Mouse (Mus musculus) thymus, postnatal 10 days (tissue): ENCODE measurements around the gene Eya3.
"Not testable (repeated sequence)": the region's sequence is repeated elsewhere in the genome, so short reads cannot be mapped to it uniquely, and the experiment has no call there.

ENCODE experiments used
- DNase-seq, 2 experiments: peaks; one replicate each; pipeline ENCODE4 v3.0.0; 2021; ENCODE audit warnings: low spot score in 2 of 2

The Eya3 gene

GRCm38 (mm10) chr4:132638461-132639190 lies at the start of gene Eya3:
Gene Eya3 (plus strand): TSS chr4:132638987.
- DNase-seq, result peak; percentile 90 to 91

GRCm38 (mm10) chr4:132590642-132591041 lies 48.1 kb upstream of the Eya3 start:
- DNase-seq, result no peak

GRCm38 (mm10) chr4:132592958-132593357 lies 45.8 kb upstream of the Eya3 start:
- DNase-seq, result no peak

GRCm38 (mm10) chr4:132594191-132594590 lies 44.6 kb upstream of the Eya3 start:
- DNase-seq, result no peak

DNA sequence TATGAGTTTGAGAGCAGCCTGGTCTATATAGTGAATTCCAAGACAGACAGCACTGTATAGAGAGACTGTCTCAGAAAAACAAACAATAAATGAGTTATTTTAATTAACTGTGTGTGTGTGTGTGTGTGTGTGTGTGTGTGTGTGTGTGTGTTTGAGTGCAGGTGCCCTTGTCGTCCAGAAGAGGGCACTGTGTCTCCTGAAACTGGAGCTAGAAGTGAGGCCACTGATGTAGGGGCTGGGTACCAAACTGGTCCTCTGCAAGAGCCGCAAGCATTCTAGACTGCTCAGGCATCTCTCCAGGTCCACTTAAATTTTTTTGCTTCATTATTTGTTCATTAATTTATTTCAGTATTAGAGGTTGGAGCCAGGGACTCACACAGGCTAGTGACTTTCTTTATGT lies 39.9 kb upstream of the Eya3 start:
- no peak for DNase-seq

DNA sequence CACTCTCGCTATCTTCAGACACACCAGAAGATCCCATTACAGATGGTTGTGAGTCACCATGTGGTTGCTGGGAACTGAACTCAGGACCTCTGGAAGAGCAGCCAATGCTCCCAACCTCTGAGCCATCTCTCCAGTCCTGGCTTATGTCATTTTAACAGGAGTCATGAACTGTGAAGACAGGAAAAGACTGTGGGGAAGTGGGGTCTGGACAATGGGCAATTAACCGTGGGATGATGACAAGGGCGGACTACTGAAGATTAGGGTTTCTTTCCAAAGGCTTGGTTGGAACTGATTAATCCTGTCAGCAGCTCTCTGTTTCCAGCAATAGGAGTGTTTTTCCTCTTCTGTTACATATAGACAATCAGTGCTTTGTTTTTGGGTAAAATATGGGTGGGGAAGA lies 39.0 kb upstream of the Eya3 start:
- no peak for DNase-seq

GRCm38 (mm10) chr4:132600465-132600864 lies 38.3 kb upstream of the Eya3 start:
- DNase-seq, result no peak

DNA sequence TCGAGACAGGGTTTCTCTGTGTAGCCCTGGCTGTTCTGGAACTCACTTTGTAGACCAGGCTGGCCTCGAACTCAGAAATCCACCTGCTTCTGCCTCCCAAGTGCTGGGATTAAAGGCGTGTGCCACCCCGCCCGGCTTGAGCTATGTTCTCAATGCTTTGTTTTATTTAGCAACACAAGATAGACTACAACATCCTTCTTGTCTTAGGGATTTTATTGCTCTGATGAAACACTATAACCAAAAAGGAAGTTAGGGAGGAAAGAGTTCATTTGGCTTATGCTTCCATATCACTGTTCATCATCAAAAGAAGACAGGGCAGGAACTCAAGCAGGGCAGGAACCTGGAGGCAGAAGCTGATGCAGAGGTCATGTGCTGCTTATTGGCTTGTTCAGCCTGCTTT lies 37.5 kb upstream of the Eya3 start:
- not testable (repeated sequence) for DNase-seq

DNA sequence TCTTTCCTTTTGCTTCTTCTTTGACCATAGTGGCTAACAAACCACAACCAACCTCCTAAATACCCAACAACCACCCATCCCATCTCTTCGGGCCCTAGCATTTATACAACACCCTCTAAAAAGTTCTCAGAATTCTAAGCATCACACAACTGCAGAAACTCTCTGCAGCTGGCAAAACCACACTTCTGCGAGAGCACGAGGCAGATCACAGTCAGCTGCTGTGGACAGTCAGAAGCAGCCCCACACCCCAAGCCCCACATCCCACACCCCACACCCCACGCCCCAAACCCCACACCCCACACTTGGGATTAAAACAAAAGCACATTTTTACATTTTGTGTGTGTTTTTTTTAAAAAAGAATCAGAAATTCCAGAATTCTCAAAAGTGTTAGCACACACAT lies 35.3 kb upstream of the Eya3 start:
- DNase-seq, result no peak

- no peak for DNase-seq
These were observed 33.0 kb upstream of the Eya3 start for GRCm38 (mm10) chr4:132605816-132606215.

DNA sequence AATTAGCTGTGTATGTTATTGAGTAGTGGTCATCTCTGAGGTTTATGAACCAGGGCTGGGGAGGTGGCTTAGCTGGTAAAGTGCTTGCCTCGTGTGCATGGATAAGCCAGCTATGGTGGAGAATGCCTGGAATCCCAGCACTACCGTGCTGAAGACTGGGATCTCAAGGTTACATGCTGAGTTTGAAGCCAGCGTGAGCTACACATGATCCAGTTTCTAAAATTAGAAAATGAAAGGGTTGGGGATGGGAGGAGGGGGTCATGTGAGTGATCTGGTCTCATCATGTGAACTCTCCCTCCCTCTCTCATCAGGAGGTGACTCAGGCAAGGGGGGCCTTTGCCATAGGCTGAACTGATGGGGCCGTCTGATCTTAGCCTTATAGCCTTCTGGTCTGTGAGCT lies 30.6 kb upstream of the Eya3 start:
- DNase-seq, result no peak

DNA sequence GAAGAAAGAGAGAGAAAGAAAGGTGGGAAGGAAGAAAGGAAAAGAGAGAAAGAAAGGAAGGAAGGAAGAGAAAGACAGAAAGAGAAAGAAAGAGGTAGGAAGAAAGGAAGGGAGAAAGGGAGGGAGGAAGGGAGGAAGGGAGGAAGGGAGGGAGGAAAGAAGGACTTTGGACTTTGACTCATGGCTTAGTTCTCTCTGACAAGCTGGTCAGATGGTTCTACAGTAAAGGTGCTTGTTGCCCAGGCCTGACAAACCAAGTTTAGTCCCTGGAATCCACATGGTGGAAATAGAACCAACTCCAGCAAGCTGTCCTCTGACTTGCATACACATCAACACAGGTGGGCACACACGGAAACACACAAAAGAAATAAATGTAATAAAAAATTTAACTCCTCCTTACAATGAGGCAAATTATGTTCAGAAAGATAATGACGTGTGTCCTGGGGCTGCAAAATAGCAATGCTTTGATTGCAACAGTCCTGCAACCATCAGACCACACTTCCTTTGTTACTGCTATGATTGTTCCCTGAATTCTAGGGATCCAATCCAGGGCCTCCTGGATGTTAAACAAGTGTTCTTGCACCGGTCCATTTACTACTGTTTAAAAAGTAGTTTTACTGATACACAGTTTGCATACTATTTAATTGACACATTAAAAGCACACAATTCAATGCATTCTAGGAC lies 28.3 kb upstream of the Eya3 start:
- no peak for DNase-seq

DNA sequence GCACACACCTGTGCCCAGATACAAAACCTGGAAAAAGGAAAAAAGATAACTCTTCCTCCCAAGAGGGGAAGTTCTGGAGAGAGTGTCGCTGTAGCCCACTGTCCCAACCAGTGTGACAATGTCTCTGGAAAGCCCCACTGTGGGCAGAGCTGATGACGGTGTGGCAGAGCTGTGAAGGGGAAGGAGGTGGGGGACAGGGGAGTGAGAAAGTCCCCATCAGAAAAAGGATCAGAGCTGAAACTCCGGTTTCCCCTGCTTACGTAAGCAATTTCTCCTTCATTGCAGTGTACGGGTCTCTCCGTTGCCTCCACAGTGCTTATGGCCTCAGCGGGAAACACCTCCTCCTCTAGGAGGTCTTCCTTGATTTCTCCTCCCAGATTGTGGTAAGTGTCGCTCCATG lies 27.5 kb upstream of the Eya3 start:
- no peak for DNase-seq

GRCm38 (mm10) chr4:132617873-132618272 lies 20.9 kb upstream of the Eya3 start:
- DNase-seq, result no peak

- no peak for DNase-seq
These were observed 19.9 kb upstream of the Eya3 start for GRCm38 (mm10) chr4:132618850-132619375.

DNA sequence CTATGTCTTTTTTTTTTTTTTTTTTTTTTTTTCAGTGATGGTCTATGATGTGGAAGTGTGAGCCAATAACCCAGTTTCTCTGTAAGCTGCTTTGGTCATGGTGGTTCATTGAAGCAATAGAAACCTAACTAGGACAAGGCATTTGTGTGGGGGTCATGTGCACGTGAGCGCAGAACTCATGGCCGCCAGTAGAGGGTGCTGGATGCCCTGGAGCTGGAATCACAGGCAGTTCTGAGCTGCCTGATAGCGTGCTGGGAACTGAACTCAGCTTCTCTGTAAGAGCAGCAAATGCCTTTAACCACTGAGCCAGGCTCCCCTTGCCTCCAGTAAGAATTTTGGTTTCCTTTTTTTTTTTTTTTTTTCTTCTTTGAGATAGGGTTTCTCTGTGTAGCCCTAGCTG lies 18.7 kb upstream of the Eya3 start:
- DNase-seq, result no peak

DNA sequence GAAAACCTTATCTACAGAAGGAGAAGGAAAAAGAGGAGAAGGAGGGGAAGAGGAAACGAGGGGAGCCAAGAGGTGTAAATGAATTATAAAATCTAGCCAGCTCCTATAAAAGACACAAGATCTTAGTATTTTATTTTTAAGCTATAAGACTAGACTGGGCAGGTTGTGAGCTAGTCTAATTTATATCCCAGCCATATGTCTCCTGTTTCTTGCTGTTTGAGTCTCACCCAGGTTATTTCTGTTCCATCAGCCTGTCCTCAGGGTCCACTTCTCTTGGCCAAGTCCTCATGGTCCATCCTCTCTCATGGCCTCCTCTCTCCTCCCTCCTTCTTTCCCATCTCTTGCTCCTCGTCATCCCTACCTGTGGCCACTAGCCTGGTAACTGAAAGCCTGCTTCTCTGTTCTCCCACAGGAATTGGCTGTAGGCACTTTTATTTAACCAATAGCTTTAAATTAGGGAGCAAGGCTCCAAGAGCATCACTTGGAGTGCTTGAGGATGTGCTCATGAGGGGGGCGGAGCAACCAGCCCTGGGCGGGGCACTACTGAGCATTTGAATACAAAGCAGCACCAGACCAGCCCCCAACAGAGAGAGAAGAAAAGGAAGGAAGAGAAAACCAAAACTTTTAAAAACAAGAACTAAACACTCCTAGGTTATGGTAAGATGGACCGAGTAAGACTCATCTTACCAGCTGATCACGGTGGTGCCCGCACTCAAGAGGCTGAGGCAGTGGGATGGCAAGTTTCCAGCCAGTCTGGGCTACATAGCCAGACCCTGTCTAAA lies 17.3 kb upstream of the Eya3 start:
- DNase-seq, result no peak

DNA sequence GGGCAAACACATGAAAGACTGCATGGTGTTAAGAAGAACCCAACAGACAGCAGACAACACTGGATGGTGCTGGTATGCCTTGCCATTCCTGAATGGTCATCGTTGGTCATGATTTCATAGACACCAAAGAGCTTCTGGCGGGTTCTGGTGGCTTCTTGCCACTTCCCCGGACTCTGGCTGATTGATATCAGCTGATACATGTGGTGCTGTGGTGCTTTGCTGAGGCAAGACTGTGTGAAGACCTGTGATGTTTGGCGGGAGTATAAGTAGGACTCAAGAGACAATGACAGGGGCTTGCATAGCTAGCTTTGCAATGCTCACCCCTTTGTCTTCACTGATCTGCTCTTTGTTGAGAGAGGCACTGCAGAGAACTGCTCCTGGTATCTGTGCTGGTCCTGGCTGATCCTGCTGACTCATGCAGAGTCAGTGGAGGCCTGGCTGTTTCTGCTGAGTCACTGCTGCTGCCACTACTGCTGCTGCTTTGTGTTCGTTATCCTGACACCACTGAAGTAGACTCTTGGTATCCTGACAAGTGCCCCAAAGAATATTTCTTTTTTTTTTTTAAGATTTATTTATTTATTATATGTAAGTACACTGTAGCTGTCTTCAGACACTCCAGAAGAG lies 14.6 kb upstream of the Eya3 start:
- no peak for DNase-seq

DNA sequence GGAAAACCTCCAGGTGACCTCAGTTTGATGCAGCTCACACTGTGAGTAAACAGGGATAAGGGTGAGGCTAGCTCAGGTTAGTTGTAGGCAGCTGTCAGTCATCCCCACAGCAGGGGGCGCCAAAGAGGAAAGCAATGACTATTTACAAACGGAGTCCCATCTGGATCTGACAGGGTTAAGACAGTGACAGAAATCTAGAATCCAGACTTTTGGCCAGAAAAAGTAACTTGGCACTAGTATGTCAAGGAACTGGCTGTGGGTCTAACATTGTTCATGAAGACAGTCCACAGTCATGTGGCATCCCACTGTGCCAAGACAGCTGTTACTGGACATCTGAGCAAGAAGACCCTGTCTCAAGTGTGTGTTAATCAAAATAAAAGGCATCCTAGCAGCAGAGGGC lies 10.0 kb upstream of the Eya3 start:
- DNase-seq, result peak in 1 of 2 experiments; percentile 72

DNA sequence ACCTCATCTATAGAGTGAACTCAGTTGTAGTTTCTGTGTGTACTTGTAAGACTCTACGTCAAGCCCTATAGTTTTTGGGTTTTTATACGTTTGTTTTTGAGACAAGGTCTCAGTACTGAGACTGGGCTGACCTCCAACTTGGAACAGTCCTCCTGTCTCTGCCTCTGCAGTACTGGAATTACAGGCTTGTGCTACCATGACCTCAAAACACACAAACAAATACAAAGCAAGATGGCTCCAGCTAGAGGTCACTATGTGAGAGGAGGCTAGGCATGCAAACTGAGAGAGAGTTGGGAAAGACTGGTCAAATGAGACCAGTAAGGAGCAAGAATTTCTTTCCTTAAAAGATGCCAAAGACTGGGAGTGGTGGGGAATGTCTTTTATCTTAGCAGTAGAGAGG lies 2.8 kb upstream of the Eya3 start:
- no peak for DNase-seq

GRCm38 (mm10) chr4:132636554-132636953 lies 2.2 kb upstream of the Eya3 start:
- peak in 1 of 2 experiments; percentile 19 for DNase-seq

- peak; percentile 18 to 24 for DNase-seq
These were observed 465 bp downstream of the Eya3 start for GRCm38 (mm10) chr4:132639191-132639713.
